Mouse (Mus musculus): ENCODE results near the gene Lrpprc. TPM values are rescaled to one million over a fixed set of nuclear protein-coding genes. Genes with fewer than 3 reads are reported as not detected.

Lrpprc gene
- polyA plus RNA-seq, 1 experiment from 2014 or later, result 72.4 TPM

DNA sequence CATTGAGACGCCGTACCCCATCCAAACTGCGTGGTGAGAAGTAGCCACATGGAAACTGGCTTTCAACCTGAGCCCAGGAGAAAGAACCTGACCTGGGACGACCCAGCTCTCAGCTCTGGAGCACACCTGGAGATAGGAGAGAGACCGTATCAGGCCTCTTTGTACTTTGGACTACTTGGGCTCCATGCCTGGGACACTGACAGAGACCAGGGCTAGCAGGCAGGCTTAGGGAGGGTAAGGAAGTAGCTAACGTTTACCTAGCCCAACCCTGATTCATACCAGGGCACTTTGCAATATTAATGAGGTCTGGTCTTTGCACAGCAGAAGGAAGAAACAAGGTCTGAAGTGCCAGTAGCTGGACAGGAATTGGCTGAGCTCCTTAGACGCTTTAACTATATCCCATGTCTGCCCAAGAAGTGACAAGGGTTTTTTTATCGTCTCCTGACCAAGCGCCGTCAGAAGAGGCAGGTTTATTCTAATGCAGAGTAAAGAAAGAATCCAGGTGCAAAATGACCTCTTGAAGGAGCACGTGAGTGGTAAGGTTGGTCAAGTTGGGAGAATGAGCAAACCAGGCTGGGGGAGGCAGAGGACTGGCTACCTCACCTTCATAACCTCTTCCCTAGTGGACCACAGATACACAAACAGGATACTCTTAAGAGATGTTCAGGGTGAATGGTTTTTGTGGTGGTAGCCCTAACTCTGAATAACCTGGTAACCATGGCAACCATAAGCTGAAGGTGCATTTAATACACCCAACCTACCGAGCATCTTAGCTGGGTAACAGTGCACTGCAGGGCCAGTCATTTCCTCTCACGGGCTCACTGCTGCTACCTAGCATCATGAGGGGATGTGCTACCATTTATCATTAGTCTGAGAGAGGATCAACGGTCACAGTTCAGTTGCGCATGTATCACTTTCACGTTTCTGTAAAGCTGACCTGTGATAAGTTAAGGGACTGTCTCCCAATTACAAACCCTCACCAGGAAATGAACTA is 117.9 kb downstream of the Lrpprc start:
- CTCF ChIA-PET, result interaction anchor here (1.8 to 2.1 kb wide), 2 partner anchors 9 to 30 kb away, joined by 4 to 6 read pairs; no protein-coding TSS in a partner anchor
- DNase-seq (ENCODE audit: low read depth, low spot score), result no peak
- H3K27me3 ChIP-seq, result no peaks in the 10 kb centered on the region
- TF ChIP-seq CTCF (IDR thresholded peaks at IDR 0.05), result no peak
- POLR2A ChIA-PET, result no interaction called here
- ATAC-seq, result no peak
- in situ Hi-C loops (cut with MboI; ENCODE audit: low pct_unique_long_range_greater_than_20kb), result no loop called here

- no peak for DNase-seq (ENCODE audit: low read depth, low spot score)
- ATAC-seq, result no peak
- in situ Hi-C loops (cut with MboI; ENCODE audit: low pct_unique_long_range_greater_than_20kb), result no loop called here
- no peak for TF ChIP-seq CTCF (IDR thresholded peaks at IDR 0.05)
- no peaks in the 10 kb centered on the region for H3K27me3 ChIP-seq
- ChIA-PET CTCF (interaction anchor here (1.5 kb wide), 1 partner anchor 10 kb away, joined by 3 read pairs; no protein-coding TSS in a partner anchor), POLR2A (no interaction called here)
These were observed 122.7 kb downstream of the Lrpprc start for GRCm38 (mm10) chr17:84667848-84668247.

DNA sequence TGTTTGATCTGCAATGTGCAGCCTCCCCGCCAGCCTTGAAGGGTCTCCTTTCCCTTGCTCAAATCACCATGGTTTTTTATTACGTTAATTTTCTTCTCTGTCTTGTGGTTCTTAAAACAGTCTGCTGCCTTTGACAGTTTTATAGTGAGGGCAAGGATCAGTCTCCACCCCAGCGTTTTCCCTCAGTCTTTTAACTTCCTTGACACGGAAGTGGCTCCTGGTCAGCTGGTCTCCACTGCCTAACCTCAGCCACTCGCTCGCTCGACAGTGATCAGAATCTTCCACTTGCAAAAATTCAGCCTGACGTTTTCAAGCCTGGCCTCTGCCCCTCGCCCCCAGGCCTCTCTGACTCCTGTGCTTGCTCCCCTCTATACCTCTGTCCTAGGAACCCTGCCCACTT is 124.9 kb downstream of the Lrpprc start:
- ChIA-PET CTCF (no interaction called here), POLR2A (no interaction called here)
- no peak for ATAC-seq
- no peak for DNase-seq (ENCODE audit: low read depth, low spot score)
- TF ChIP-seq CTCF (IDR thresholded peaks at IDR 0.05), result no peak
- no peaks in the 10 kb centered on the region for H3K27me3 ChIP-seq
- in situ Hi-C loops (cut with MboI; ENCODE audit: low pct_unique_long_range_greater_than_20kb), result no loop called here

DNA sequence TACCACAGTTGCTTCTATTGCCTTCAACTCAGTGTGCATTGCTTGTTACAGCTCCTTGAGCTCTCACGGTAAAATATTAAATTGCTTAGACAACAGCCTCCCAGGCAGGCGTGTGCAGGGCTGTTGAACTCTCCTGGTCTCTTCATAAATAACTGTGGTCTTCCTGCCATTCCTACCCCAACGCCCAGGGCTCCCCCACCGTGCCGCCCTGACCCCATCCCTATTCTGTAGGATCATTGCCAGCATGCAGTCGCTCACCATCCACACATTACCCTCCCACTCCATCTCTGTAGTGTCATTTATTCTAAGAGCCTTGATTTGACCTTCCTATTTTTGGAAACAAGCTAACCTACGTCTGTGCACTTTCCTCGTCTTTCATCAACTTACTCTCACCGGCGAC is 125.5 kb downstream of the Lrpprc start:
- DNase-seq (ENCODE audit: low read depth, low spot score), result no peak
- TF ChIP-seq CTCF (IDR thresholded peaks at IDR 0.05), result no peak

GRCm38 (mm10) chr17:84658951-84659350 is 131.6 kb downstream of the Lrpprc start:
- in situ Hi-C loops (cut with MboI; ENCODE audit: low pct_unique_long_range_greater_than_20kb), result no loop called here
- TF ChIP-seq CTCF (IDR thresholded peaks at IDR 0.05), result no peak
- H3K27me3 ChIP-seq, result no peaks in the 10 kb centered on the region
- POLR2A ChIA-PET, result no interaction called here
- no peak for ATAC-seq
- DNase-seq (ENCODE audit: low read depth, low spot score), result no peak
- CTCF ChIA-PET, result interaction anchor here (1.2 kb wide), 1 partner anchor 60 kb away, joined by 4 read pairs; no protein-coding TSS in a partner anchor

More for the DNA sequence above, 125.5 kb downstream of the Lrpprc start:
- ChIA-PET POLR2A (no interaction called here), CTCF (no interaction called here)
- ATAC-seq, result no peak
- in situ Hi-C loops (cut with MboI; ENCODE audit: low pct_unique_long_range_greater_than_20kb), result no loop called here
- no peaks in the 10 kb centered on the region for H3K27me3 ChIP-seq

GRCm38 (mm10) chr17:84658195-84658594 is 132.4 kb downstream of the Lrpprc start:
- no peak for TF ChIP-seq CTCF (IDR thresholded peaks at IDR 0.05)
- CTCF ChIA-PET, result interaction anchor here (0.9 to 1.9 kb wide), 3 partner anchors 11 to 23 kb away, joined by 3 to 6 read pairs (median 3); no protein-coding TSS in a partner anchor

DNA sequence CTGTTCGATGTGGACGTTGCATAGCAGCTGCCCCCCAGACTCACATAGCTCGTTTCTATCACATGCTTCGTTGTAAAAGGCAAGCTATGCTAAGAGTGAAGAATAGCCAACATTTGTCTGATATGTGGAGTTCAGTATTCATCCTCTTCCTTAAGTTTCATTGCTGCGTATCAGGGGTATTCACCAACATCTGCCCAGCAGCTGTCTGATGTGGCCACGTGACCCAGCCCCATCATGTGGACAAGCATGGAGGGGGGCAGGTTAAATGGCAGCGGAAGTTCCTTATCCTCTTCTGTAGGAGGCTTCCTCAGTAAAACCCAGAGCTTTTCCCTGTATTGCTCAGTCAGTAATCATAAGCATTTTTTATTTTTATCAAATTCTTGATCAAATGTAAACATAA is 132.8 kb downstream of the Lrpprc start:
- TF ChIP-seq CTCF (IDR thresholded peaks at IDR 0.05), result no peak
- ATAC-seq (no peak), DNase-seq (ENCODE audit: low read depth, low spot score) (no peak)
- ChIA-PET CTCF (interaction anchor here (0.9 to 1.9 kb wide), 3 partner anchors 11 to 23 kb away, joined by 3 to 6 read pairs (median 3); no protein-coding TSS in a partner anchor), POLR2A (no interaction called here)
- in situ Hi-C loops (cut with MboI; ENCODE audit: low pct_unique_long_range_greater_than_20kb), result no loop called here
- no peaks in the 10 kb centered on the region for H3K27me3 ChIP-seq

More at GRCm38 (mm10) chr17:84658195-84658594, 132.4 kb downstream of the Lrpprc start:
- POLR2A ChIA-PET, result no interaction called here
- in situ Hi-C loops (cut with MboI; ENCODE audit: low pct_unique_long_range_greater_than_20kb), result no loop called here
- ATAC-seq (no peak), DNase-seq (ENCODE audit: low read depth, low spot score) (no peak)
- H3K27me3 ChIP-seq, result no peaks in the 10 kb centered on the region

DNA sequence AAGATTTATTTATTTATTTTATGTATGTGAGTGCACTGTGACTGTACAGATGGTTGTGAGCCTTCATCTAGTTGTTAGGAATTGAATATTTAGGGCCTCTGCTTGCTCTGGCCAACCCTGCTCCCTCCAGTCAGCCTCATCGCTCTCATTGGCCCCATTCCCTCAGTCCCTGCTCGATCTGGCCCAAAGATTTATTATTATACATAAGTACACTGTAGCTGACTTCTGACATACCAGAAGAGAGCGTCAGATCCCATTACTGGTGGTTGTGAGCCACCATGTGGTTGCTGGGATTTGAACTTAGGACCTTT is 133.2 kb downstream of the Lrpprc start:
- CTCF ChIA-PET, result interaction anchor here (1.1 to 1.9 kb wide), 2 partner anchors 15 to 23 kb away, joined by 3 to 6 read pairs; no protein-coding TSS in a partner anchor

GRCm38 (mm10) chr17:84656653-84657421 is 133.8 kb downstream of the Lrpprc start:
- no peak for TF ChIP-seq CTCF (IDR thresholded peaks at IDR 0.05)
- ChIA-PET POLR2A (no interaction called here), CTCF (interaction anchor here (1.1 to 1.9 kb wide), 2 partner anchors 15 to 24 kb away, joined by 3 to 6 read pairs; no protein-coding TSS in a partner anchor)
- ATAC-seq, result no peak
- H3K27me3 ChIP-seq, result no peaks in the 10 kb centered on the region
- DNase-seq (ENCODE audit: low read depth, low spot score), result no peak
- in situ Hi-C loops (cut with MboI; ENCODE audit: low pct_unique_long_range_greater_than_20kb), result no loop called here

More for the DNA sequence above, 133.2 kb downstream of the Lrpprc start:
- DNase-seq (ENCODE audit: low read depth, low spot score) (no peak), ATAC-seq (no peak)
- in situ Hi-C loops (cut with MboI; ENCODE audit: low pct_unique_long_range_greater_than_20kb), result no loop called here
- POLR2A ChIA-PET, result no interaction called here
- no peak for TF ChIP-seq CTCF (IDR thresholded peaks at IDR 0.05)
- no peaks in the 10 kb centered on the region for H3K27me3 ChIP-seq

DNA sequence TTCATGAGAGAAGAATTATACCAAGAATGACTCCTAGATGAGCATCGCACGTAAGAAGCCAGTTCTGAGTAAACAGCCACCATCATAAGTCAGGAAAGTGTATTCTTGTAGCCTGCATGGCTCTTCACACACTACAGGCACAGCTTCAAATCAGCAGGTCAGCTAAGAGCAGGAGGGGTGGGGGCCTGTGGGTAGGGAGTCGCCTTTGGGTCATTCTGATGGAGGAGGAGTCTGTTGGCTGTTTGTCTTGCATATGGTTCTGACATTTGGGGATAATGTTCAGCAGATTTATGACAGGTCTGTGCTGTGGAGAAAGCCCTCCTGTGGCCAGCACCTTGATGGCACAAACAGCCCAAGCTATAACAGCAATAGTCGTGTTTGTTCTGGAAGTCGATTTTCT is 134.4 kb downstream of the Lrpprc start:
- no peaks in the 10 kb centered on the region for H3K27me3 ChIP-seq
- CTCF ChIA-PET, result no interaction called here
- POLR2A ChIA-PET, result no interaction called here
- DNase-seq (ENCODE audit: low read depth, low spot score) (no peak), ATAC-seq (no peak)
- in situ Hi-C loops (cut with MboI; ENCODE audit: low pct_unique_long_range_greater_than_20kb), result no loop called here
- TF ChIP-seq CTCF (IDR thresholded peaks at IDR 0.05), result no peak

Other genes with a start within 250 kb of the Lrpprc start
- gene Dync2li1, start 164.3 kb downstream of the Lrpprc start, polyA plus RNA-seq (2021), result 173 TPM
- 0.03 TPM for gene Abcg8, start 114.5 kb downstream of the Lrpprc start, polyA plus RNA-seq (2021)
- not detected for gene Abcg5, start 107.8 kb downstream of the Lrpprc start, polyA plus RNA-seq (2021)
- gene Ppm1b, start 166.0 kb upstream of the Lrpprc start, polyA plus RNA-seq (2021), result 77.0 TPM
- 0.33 TPM for gene Slc3a1, start 237.6 kb upstream of the Lrpprc start, polyA plus RNA-seq (2021)

Measured in Patski (cell line).